Mouse (Mus musculus) liver, embryonic 12.5 days (tissue): ENCODE measurements around the gene Wasf1. TPM values are rescaled to one million over a fixed set of nuclear protein-coding genes. Genes with fewer than 3 reads are reported as not detected.

Source experiments
- ATAC-seq: fragments of 200-750 bp; cut with Nextera tagmentation; 2 replicates; pipeline ENCODE4 v1.8.0; 2017; ENCODE audit warnings: moderate number of reproducible peaks, mild to moderate bottlenecking, moderate library complexity
- H3K27ac ChIP-seq: fragments of 300-500 bp; sonication (generic); 2 replicates; pipeline ENCODE4 v1.5.1; 2016; ENCODE audit warnings: mild to moderate bottlenecking
- H3K27me3 ChIP-seq: fragments of 300-500 bp; sonication (generic); replicated peaks from 2 replicates; pipeline ENCODE4 v1.6.1; 2016; ENCODE audit warnings: mild to moderate bottlenecking, moderate library complexity
- H3K36me3 ChIP-seq: fragments of 300-500 bp; sonication (generic); 2 replicates; pipeline ENCODE4 v1.6.1; 2016; ENCODE audit warnings: mild to moderate bottlenecking, moderate library complexity
- H3K4me1 ChIP-seq: fragments of 300-500 bp; sonication (generic); 2 replicates; pipeline ENCODE4 v1.6.1; 2016
- H3K4me2 ChIP-seq: fragments of 300-500 bp; sonication (generic); 2 replicates; pipeline ENCODE4 v1.6.1; 2016; ENCODE audit warnings: mild to moderate bottlenecking, moderate library complexity
- H3K4me3 ChIP-seq: fragments of 300-500 bp; sonication (generic); 2 replicates; pipeline ENCODE4 v1.5.1; 2016; ENCODE audit warnings: mild to moderate bottlenecking, moderate library complexity
- H3K9ac ChIP-seq: fragments of 300-500 bp; sonication (generic); 2 replicates; pipeline ENCODE4 v1.6.1; 2016; ENCODE audit warnings: mild to moderate bottlenecking, moderate library complexity
- H3K9me3 ChIP-seq: fragments of 300-500 bp; sonication (generic); replicated peaks from 2 replicates; pipeline ENCODE4 v1.6.1; 2016; ENCODE audit warnings: mild to moderate bottlenecking, moderate library complexity
- WGBS: fragments of 180-500 bp; shearing (Covaris S2); methylation state at CpG from one replicate; pipeline ENCODE4 v1.1.7; 2016; ENCODE audit not compliant: insufficient replicate concordance; 5-methylcytosine and 5-hydroxymethylcytosine counted together
- polyA plus RNA-seq: library from polyadenylated mRNA; unstranded; fragments of >200 nt; fragmentation: Nextera tagmentation; extraction: Ambion mirVana; gene quantifications from 2 replicates; pipeline ENCODE4 v1.2.1, GENCODE M21; 2016

Wasf1 gene
- polyA plus RNA-seq, 1 experiment from 2014 or later = 3.2 TPM

- Histone ChIP-seq H3K27ac (no peak overlapping the region), H3K4me3 (no peak overlapping the region), H3K36me3 (no peaks in the 10 kb centered on the region; the same call in 1 of the 2 replicates), H3K9ac (no peak overlapping the region), H3K9me3 (no peaks in the 10 kb centered on the region), H3K27me3 (no peaks in the 10 kb centered on the region), H3K4me1 (no peaks in the 10 kb centered on the region), H3K4me2 (no peak overlapping the region)
- WGBS = 74% methylated on average over 4 of the region's 4 CpGs
- ATAC-seq = no peak
Observed at GRCm38 (mm10) chr10:40942688-40943087, 59.4 kb downstream of the Wasf1 start.

DNA sequence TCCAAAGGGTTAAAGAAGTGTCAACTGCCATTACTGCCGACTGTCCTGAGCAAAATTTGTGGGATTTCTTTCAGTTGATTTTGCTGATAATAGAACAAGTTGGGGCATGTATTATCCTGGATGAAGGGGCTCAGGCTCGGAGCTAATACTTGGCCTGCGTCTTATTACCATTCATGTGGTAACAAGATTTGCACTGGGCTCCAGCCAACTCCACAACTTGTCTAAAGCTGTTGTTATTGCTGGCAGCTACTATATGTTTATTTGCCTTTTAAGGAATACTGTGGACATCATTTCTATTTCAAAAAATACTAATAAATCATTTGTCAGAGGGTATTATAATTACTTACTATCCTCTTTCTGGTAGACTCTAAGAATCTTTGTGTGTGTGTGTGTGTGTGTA is 66.9 kb downstream of the Wasf1 start:
- WGBS = 57% methylated on average over 3 of the region's 3 CpGs
- H3K9ac ChIP-seq = no peak overlapping the region
- no peak for ATAC-seq

GRCm38 (mm10) chr10:40956206-40956605 is 72.9 kb downstream of the Wasf1 start:
- Histone ChIP-seq H3K9ac (no peak overlapping the region), H3K4me1 (no peaks in the 10 kb centered on the region), H3K4me2 (no peak overlapping the region), H3K27me3 (no peaks in the 10 kb centered on the region), H3K9me3 (no peaks in the 10 kb centered on the region), H3K36me3 (no peaks in the 10 kb centered on the region), H3K27ac (no peak overlapping the region), H3K4me3 (no peak overlapping the region)
- 78% methylated on average over 5 of the region's 5 CpGs for WGBS
- ATAC-seq = no peak

More for the DNA sequence above, 66.9 kb downstream of the Wasf1 start:
- H3K36me3 ChIP-seq = no peaks in the 10 kb centered on the region
- no peaks in the 10 kb centered on the region for H3K4me1 ChIP-seq
- H3K27ac ChIP-seq = no peak overlapping the region
- no peak overlapping the region for H3K4me2 ChIP-seq
- no peak overlapping the region for H3K4me3 ChIP-seq
- no peaks in the 10 kb centered on the region for H3K9me3 ChIP-seq
- no peaks in the 10 kb centered on the region for H3K27me3 ChIP-seq

- WGBS = 35% methylated on average over 6 of the region's 6 CpGs
- ATAC-seq = no peak
- no peak overlapping the region for H3K9ac ChIP-seq
- no peaks in the 10 kb centered on the region for H3K36me3 ChIP-seq
- H3K4me2 ChIP-seq = no peak overlapping the region
- H3K27me3 ChIP-seq = no peaks in the 10 kb centered on the region
- no peak overlapping the region for H3K4me3 ChIP-seq
- H3K9me3 ChIP-seq = no peaks in the 10 kb centered on the region
- no peak overlapping the region for H3K27ac ChIP-seq
- no peaks in the 10 kb centered on the region for H3K4me1 ChIP-seq
Observed at GRCm38 (mm10) chr10:40961365-40961764, 78.1 kb downstream of the Wasf1 start.

- H3K36me3 ChIP-seq = no peaks in the 10 kb centered on the region
- H3K4me2 ChIP-seq = no peak overlapping the region
- H3K9ac ChIP-seq = no peak overlapping the region
- H3K4me3 ChIP-seq = no peak overlapping the region
- H3K4me1 ChIP-seq = no peaks in the 10 kb centered on the region
- no peaks in the 10 kb centered on the region for H3K27me3 ChIP-seq
- no peaks in the 10 kb centered on the region for H3K9me3 ChIP-seq
- H3K27ac ChIP-seq = no peak overlapping the region
- 77% methylated on average over 4 of the region's 4 CpGs for WGBS
- ATAC-seq = no peak
Observed at GRCm38 (mm10) chr10:40962008-40962407, 78.7 kb downstream of the Wasf1 start.

GRCm38 (mm10) chr10:40964546-40964945 is 81.3 kb downstream of the Wasf1 start:
- Histone ChIP-seq H3K9me3 (no peaks in the 10 kb centered on the region), H3K4me3 (no peak overlapping the region), H3K27ac (no peak overlapping the region), H3K36me3 (no peaks in the 10 kb centered on the region), H3K27me3 (peaks cover 14% of the 10 kb centered on the region; the same call in 1 of the 2 replicates), H3K9ac (no peak overlapping the region), H3K4me2 (no peak overlapping the region), H3K4me1 (no peaks in the 10 kb centered on the region)
- WGBS = 42% methylated on average over 4 of the region's 4 CpGs
- ATAC-seq = no peak

DNA sequence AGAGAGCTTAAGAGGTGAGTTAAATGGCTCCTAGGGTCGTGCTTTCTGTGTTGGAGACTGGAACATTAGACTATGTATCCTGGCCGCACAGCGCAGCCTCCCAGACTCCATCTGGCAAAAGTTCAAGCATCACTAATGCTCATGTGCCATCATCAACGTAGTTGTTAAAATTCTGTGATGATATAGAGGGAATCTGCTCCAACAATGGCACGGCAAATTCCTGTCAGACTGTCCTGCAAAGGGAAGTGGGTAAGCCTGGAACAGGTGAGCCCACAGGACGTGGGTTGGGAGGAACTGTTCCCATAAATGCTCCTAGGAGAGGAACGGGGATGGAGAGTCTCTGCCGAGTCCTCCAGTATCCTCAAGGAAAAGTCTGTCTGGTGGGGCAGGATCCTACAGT is 85.3 kb downstream of the Wasf1 start:
- Histone ChIP-seq H3K9ac (no peak overlapping the region), H3K27me3 (peaks cover 32% of the 10 kb centered on the region), H3K4me3 (no peak overlapping the region), H3K36me3 (no peaks in the 10 kb centered on the region), H3K4me2 (no peak overlapping the region), H3K27ac (no peak overlapping the region), H3K9me3 (no peaks in the 10 kb centered on the region), H3K4me1 (no peaks in the 10 kb centered on the region)
- WGBS = 48% methylated on average over 8 of the region's 8 CpGs
- ATAC-seq = no peak

GRCm38 (mm10) chr10:40969372-40970033 is 86.2 kb downstream of the Wasf1 start:
- peak overlapping the region; percentile 27 for H3K4me2 ChIP-seq
- H3K4me3 ChIP-seq = no peak overlapping the region
- no peak overlapping the region for H3K9ac ChIP-seq
- H3K4me1 ChIP-seq = no peaks in the 10 kb centered on the region
- no peak for ATAC-seq
- no peak overlapping the region for H3K27ac ChIP-seq
- H3K9me3 ChIP-seq = no peaks in the 10 kb centered on the region
- peaks cover 32% of the 10 kb centered on the region for H3K27me3 ChIP-seq
- WGBS = 16% methylated on average over 16 of the region's 16 CpGs
- H3K36me3 ChIP-seq = no peaks in the 10 kb centered on the region

DNA sequence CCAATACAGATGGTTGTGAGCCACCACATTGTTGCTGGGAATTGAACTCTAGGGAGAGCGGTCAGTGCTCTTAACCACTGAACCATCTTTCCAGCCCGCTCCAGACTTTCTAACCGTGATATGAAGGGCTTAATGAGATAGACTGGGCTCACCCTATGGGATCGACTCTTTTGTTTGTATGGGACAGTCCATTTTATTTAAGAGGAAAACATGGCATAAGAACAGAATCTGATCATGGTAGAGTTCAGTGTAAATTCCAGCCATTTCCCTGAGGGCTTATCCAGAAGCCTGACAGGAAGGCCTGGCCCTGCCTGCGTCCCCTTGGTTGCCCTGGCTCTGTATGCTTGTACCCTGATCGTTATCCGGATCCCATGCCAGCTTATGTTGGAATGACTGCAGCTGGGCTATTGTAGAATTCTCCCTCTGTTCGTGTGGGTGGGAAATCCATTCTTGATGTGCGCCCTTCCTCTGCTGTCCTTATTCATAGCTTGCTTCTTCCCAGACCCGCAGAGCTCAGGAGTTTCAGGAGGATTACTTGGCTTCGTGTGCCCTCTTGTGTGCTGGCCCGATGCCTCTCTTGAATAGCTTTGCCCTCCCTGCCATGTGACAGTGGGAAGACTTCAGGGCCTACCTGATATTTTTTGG is 87.4 kb downstream of the Wasf1 start:
- no peak overlapping the region for H3K9ac ChIP-seq
- no peaks in the 10 kb centered on the region for H3K36me3 ChIP-seq
- H3K27me3 ChIP-seq = peaks cover 32% of the 10 kb centered on the region
- no peaks in the 10 kb centered on the region for H3K4me1 ChIP-seq
- no peaks in the 10 kb centered on the region for H3K9me3 ChIP-seq
- H3K4me2 ChIP-seq = no peak overlapping the region
- no peak overlapping the region for H3K4me3 ChIP-seq
- no peak for ATAC-seq
- WGBS = 71% methylated on average over 12 of the region's 12 CpGs
- no peak overlapping the region for H3K27ac ChIP-seq

- no peak overlapping the region for H3K27ac ChIP-seq
- peaks cover 32% of the 10 kb centered on the region for H3K27me3 ChIP-seq
- H3K4me3 ChIP-seq = no peak overlapping the region
- 58% methylated on average over 5 of the region's 5 CpGs for WGBS
- H3K4me2 ChIP-seq = no peak overlapping the region
- H3K9me3 ChIP-seq = no peaks in the 10 kb centered on the region
- no peaks in the 10 kb centered on the region for H3K36me3 ChIP-seq
- no peak for ATAC-seq
- no peaks in the 10 kb centered on the region for H3K4me1 ChIP-seq
- no peak overlapping the region for H3K9ac ChIP-seq
Observed at GRCm38 (mm10) chr10:40971256-40971655, 88.0 kb downstream of the Wasf1 start.

- Histone ChIP-seq H3K4me3 (no peak overlapping the region), H3K4me1 (no peaks in the 10 kb centered on the region), H3K9ac (no peak overlapping the region), H3K4me2 (no peak overlapping the region), H3K27ac (no peak overlapping the region), H3K9me3 (no peaks in the 10 kb centered on the region), H3K27me3 (no peaks in the 10 kb centered on the region), H3K36me3 (no peaks in the 10 kb centered on the region)
- no peak for ATAC-seq
Observed at GRCm38 (mm10) chr10:40983761-40984160, 100.5 kb downstream of the Wasf1 start.

DNA sequence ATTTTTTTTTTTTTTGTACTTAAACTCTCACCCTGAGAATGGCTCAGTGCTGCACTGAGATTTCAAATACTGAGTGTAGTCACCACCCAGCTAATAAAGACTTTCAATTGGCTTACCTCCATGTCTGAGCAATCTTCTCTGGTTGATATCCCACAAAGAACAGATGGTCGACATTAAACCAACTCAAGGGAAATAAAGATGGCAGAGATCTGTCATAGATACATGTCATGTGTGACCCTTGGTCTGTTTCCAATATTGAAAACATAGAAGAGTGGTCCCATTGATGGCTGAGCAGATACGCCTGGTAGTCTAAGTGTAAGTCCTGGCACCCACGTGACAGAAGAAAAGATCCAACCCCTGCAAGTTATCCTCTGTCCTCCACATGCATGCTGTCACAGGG is 101.3 kb downstream of the Wasf1 start:
- Histone ChIP-seq H3K27me3 (no peaks in the 10 kb centered on the region), H3K36me3 (no peaks in the 10 kb centered on the region), H3K9me3 (no peaks in the 10 kb centered on the region), H3K4me2 (no peak overlapping the region), H3K9ac (no peak overlapping the region), H3K27ac (no peak overlapping the region), H3K4me1 (no peaks in the 10 kb centered on the region), H3K4me3 (no peak overlapping the region)
- ATAC-seq = no peak
- 68% methylated on average over 3 of the region's 3 CpGs for WGBS

- Histone ChIP-seq H3K4me1 (no peaks in the 10 kb centered on the region), H3K36me3 (no peaks in the 10 kb centered on the region), H3K27me3 (no peaks in the 10 kb centered on the region), H3K4me3 (no peak overlapping the region), H3K27ac (no peak overlapping the region), H3K4me2 (no peak overlapping the region), H3K9me3 (no peaks in the 10 kb centered on the region), H3K9ac (no peak overlapping the region)
- 27% methylated on average over 12 of the region's 13 CpGs for WGBS
- no peak for ATAC-seq
Observed at GRCm38 (mm10) chr10:40985350-40985749, 102.1 kb downstream of the Wasf1 start.
